Mouse (Mus musculus) left cerebral cortex, adult 9 months (tissue): ENCODE measurements around the gene Isoc2a.

Source experiments
- DNase-seq, 2 experiments: peaks; one replicate each; pipeline ENCODE4 v3.0.0; 2022; ENCODE audit warnings: low spot score in 2 of 2

Isoc2a gene

DNA sequence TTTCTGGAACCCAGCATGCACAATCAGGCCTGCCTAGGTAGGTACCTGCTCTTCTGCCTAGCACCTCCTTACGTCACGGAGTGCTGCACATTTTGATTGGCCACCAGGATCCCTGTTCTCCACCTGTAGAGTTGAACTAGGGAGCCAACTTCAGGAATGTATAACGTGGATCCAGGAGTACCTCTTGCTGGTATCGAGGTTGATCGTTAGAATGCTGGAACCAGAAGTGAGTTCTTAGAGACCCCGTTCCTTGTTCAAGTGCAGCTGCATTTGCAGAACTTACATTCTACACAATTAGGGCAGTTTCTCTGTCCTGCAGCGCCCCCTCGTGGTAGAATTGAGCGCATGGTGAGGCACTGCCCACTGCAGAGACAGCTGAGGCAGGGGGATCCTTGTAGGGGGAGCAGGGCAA is 63.1 kb downstream of the Isoc2a start:
- peak in 1 of 2 experiments; percentile 88 for DNase-seq

- DNase-seq = no peak
Observed at GRCm38 (mm10) chr7:4942673-4943072, 65.7 kb downstream of the Isoc2a start.

DNA sequence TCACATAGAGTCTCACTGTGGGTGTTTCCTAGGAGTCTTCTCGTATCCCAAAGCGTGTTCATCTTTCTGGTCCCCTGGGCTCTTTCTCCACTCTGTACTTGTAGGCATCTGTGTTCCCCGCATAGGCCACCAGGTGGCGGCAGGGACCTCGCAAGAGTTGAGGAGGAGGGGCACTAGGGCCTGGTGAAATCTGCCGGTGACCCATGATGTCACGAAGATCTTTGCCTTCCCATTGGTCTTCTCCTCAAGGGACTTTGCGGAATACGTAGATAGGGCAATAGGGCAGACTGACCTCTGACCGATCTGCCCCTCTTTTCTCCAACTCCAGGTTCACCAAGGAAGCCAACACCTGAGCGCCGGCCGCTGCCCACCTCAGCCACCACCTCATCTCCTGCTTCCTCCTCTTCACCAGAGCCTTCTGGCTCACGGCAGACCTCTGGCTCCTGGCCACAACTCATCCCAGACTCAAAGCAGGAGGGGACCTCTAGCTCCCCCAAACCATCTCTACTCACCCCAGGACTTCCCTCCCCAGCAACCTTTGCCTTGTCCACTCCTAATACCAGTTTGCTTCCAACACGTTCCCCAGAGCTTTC is 66.4 kb downstream of the Isoc2a start:
- DNase-seq = peak; percentile 87 to 98
